Mouse (Mus musculus) megakaryocyte, embryonic 14.5 days (primary cell): ENCODE results near the gene Mxd1.

Source experiments
- FLI1 ChIP-seq: IDR thresholded peaks from 2 replicates; pipeline ENCODE4 v1.6.1; 2012; ENCODE audit warnings: low read length, inconsistent platforms, mixed read lengths
- GATA1 ChIP-seq: IDR thresholded peaks from 3 replicates; pipeline ENCODE4 v1.6.1; 2012; ENCODE audit warnings: mixed read lengths, low read length, inconsistent platforms, borderline replicate concordance

- no peak for TF ChIP-seq GATA1
- no peak for TF ChIP-seq FLI1
These were observed 9.4 kb upstream of the Mxd1 start for GRCm38 (mm10) chr6:86678341-86678740.
